Mouse (Mus musculus): ENCODE measurements around the gene Gli2. TPM values are rescaled to one million over a fixed set of nuclear protein-coding genes. Genes with fewer than 3 reads are reported as not detected.

The Gli2 gene
- polyA plus RNA-seq, 1 experiment from 2014 or later, result 4.0 TPM

DNA sequence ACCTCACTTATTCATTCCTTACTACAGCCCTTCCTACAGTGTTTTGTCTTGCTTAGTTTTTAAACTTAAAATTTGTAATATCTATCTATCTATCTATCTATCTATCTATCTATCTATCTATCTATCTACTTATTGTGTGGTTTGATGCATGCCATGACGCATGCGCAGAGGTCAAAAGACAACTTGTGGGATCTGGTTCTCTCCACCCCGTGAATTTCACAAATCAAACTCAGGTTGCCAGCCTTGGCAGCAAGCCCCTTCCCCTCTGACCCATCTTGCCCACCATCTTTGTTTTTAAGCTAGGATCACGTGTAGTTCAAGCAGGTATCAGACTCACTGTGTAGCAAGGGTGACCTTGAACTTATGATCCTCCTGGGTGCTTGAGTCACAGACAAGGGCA, 22.9 kb upstream of the Gli2 start:
- Histone ChIP-seq H3K9ac (replicated peaks; ENCODE audit: low read depth, low read length) (no peak overlapping the region), H3K9me3 (ENCODE audit: control insufficient read depth, low read length) (no peaks in the 10 kb centered on the region), H3K36me3 (ENCODE audit: control insufficient read depth, insufficient read depth) (no peaks in the 10 kb centered on the region), H3K4me3 (replicated peaks; ENCODE audit: low read length) (no peak overlapping the region), H3K4me1 (replicated peaks; ENCODE audit: control insufficient read depth, insufficient read depth, low read length) (no peaks in the 10 kb centered on the region), H3K27me3 (replicated peaks; ENCODE audit: control insufficient read depth, insufficient read depth, low read length) (no peaks in the 10 kb centered on the region), H3K27ac (ENCODE audit: low read length) (no peak overlapping the region), H3K4me2 (ENCODE audit: low read length) (no peak overlapping the region)
- WGBS, result 83% methylated on average over 4 of the region's 4 CpGs
- ATAC-seq, result no peak

DNA sequence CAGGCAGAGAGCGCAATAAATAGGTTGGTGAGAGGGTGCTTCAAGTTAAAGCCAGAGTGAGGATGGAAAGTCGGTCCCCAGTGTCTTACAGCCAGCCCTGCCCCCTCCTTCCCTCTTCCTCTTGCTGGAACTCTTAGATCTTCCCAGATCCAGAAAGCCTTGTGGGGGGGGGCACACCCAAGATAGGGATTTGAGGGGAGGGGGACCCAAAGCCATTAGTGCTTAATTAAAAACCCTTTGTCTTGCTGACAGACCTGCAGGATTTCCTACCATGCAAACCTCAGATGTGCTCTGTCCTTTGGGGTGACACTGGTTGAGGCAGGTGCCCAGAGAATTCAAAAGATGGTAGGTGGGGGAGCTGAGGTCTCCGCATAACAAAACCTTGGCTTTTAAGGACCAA, 22.5 kb upstream of the Gli2 start:
- no peaks in the 10 kb centered on the region for H3K27me3 ChIP-seq (replicated peaks; ENCODE audit: control insufficient read depth, insufficient read depth, low read length)
- H3K9ac ChIP-seq (replicated peaks; ENCODE audit: low read depth, low read length), result no peak overlapping the region
- H3K36me3 ChIP-seq (ENCODE audit: control insufficient read depth, insufficient read depth), result no peaks in the 10 kb centered on the region
- no peaks in the 10 kb centered on the region for H3K9me3 ChIP-seq (ENCODE audit: control insufficient read depth, low read length)
- H3K4me2 ChIP-seq (ENCODE audit: low read length), result no peak overlapping the region
- WGBS, result 40% methylated on average over 3 of the region's 3 CpGs
- ATAC-seq, result no peak
- H3K27ac ChIP-seq (ENCODE audit: low read length), result no peak overlapping the region
- no peak overlapping the region for H3K4me3 ChIP-seq (replicated peaks; ENCODE audit: low read length)
- no peaks in the 10 kb centered on the region for H3K4me1 ChIP-seq (replicated peaks; ENCODE audit: control insufficient read depth, insufficient read depth, low read length)

GRCm38 (mm10) chr1:119075500-119075899, 22.1 kb upstream of the Gli2 start:
- Histone ChIP-seq H3K36me3 (ENCODE audit: control insufficient read depth, insufficient read depth) (no peaks in the 10 kb centered on the region), H3K4me3 (replicated peaks; ENCODE audit: low read length) (no peak overlapping the region), H3K27ac (ENCODE audit: low read length) (no peak overlapping the region), H3K4me1 (replicated peaks; ENCODE audit: control insufficient read depth, insufficient read depth, low read length) (no peaks in the 10 kb centered on the region), H3K9me3 (ENCODE audit: control insufficient read depth, low read length) (no peaks in the 10 kb centered on the region), H3K9ac (replicated peaks; ENCODE audit: low read depth, low read length) (no peak overlapping the region), H3K27me3 (replicated peaks; ENCODE audit: control insufficient read depth, insufficient read depth, low read length) (no peaks in the 10 kb centered on the region), H3K4me2 (ENCODE audit: low read length) (no peak overlapping the region)
- ATAC-seq, result no peak
- WGBS, result 54% methylated on average over 6 of the region's 7 CpGs

- Histone ChIP-seq H3K4me3 (replicated peaks; ENCODE audit: low read length) (no peak overlapping the region), H3K36me3 (ENCODE audit: control insufficient read depth, insufficient read depth) (no peaks in the 10 kb centered on the region), H3K27ac (ENCODE audit: low read length) (no peak overlapping the region), H3K9me3 (ENCODE audit: control insufficient read depth, low read length) (no peaks in the 10 kb centered on the region), H3K27me3 (replicated peaks; ENCODE audit: control insufficient read depth, insufficient read depth, low read length) (no peaks in the 10 kb centered on the region), H3K9ac (replicated peaks; ENCODE audit: low read depth, low read length) (no peak overlapping the region), H3K4me1 (replicated peaks; ENCODE audit: control insufficient read depth, insufficient read depth, low read length) (no peaks in the 10 kb centered on the region), H3K4me2 (ENCODE audit: low read length) (no peak overlapping the region)
- ATAC-seq, result no peak
- 65% methylated on average over 6 of the region's 6 CpGs for WGBS
Measured at GRCm38 (mm10) chr1:119074910-119075309, 21.5 kb upstream of the Gli2 start.

GRCm38 (mm10) chr1:119073876-119074275, 20.5 kb upstream of the Gli2 start:
- Histone ChIP-seq H3K9me3 (ENCODE audit: control insufficient read depth, low read length) (no peaks in the 10 kb centered on the region), H3K36me3 (ENCODE audit: control insufficient read depth, insufficient read depth) (no peaks in the 10 kb centered on the region), H3K4me2 (ENCODE audit: low read length) (no peak overlapping the region), H3K27ac (ENCODE audit: low read length) (no peak overlapping the region), H3K9ac (replicated peaks; ENCODE audit: low read depth, low read length) (no peak overlapping the region), H3K4me3 (replicated peaks; ENCODE audit: low read length) (no peak overlapping the region), H3K4me1 (replicated peaks; ENCODE audit: control insufficient read depth, insufficient read depth, low read length) (no peaks in the 10 kb centered on the region), H3K27me3 (replicated peaks; ENCODE audit: control insufficient read depth, insufficient read depth, low read length) (no peaks in the 10 kb centered on the region)
- WGBS, result 91% methylated on average over 7 of the region's 7 CpGs
- ATAC-seq, result no peak

DNA sequence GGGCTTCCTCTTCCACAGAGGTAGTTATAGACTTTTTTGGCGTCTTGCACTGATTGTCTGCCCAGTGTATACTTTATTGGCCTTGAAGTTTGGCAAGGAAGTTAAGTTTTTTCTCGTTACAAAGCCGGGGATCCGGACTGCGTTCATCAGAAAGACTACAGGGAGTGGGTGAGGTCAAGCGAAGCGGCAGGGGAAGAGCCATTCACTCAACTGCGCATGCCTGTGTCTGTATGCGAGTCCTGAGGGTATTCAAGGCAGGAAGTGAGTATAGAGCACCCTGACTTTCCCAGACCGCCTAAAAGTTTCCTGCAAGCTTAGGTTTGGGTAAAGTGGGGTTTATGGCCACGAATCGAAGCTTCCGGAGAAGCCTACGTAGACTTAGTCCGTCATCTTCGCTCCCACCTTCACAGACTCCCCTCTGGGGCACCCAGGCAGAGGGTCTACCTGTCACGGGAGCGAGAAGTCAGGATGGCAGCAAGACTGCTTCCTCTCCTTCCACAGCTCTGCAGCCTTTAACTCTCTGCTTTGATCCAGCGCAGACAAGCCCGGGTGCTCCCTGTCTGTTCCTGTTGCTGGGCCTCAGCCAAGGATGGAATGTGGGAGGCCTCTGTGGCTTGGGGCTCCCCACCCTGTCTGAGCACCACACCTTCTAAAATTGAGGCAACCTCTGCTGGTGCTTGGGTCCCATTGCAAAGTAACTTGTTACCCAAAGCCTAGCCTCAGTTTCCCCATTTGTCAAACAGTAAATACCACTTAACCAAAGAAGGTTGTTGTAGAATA, 11.7 kb upstream of the Gli2 start:
- Histone ChIP-seq H3K9me3 (ENCODE audit: control insufficient read depth, low read length) (no peaks in the 10 kb centered on the region), H3K27me3 (replicated peaks; ENCODE audit: control insufficient read depth, insufficient read depth, low read length) (no peaks in the 10 kb centered on the region), H3K4me3 (replicated peaks; ENCODE audit: low read length) (no peak overlapping the region), H3K9ac (replicated peaks; ENCODE audit: low read depth, low read length) (no peak overlapping the region), H3K4me2 (ENCODE audit: low read length) (no peak overlapping the region), H3K4me1 (replicated peaks; ENCODE audit: control insufficient read depth, insufficient read depth, low read length) (no peaks in the 10 kb centered on the region), H3K27ac (ENCODE audit: low read length) (no peak overlapping the region), H3K36me3 (ENCODE audit: control insufficient read depth, insufficient read depth) (no peaks in the 10 kb centered on the region)
- 81% methylated on average over 20 of the region's 20 CpGs for WGBS
- no peak for ATAC-seq

DNA sequence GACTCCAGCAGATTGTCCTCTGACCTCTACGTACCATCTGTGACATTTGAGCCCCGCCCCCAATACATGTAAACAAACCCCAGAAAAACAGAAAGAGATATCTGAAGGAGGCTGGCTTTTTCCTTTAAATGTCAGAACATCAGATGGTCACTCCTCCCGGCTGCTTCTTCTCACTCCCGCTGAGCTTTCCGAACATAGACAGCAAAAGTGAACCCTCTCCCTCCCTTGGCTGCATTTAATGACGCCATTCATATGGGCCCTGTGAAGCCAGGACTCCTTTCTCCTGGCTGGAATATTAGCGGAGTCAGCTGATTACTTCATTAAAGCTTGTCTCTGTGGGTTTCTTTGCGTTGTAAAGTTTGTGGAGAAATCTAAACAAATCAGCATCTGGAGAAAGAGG, 3.1 kb upstream of the Gli2 start:
- no peaks in the 10 kb centered on the region for H3K36me3 ChIP-seq (ENCODE audit: control insufficient read depth, insufficient read depth)
- H3K27me3 ChIP-seq (replicated peaks; ENCODE audit: control insufficient read depth, insufficient read depth, low read length), result no peaks in the 10 kb centered on the region
- H3K4me2 ChIP-seq (ENCODE audit: low read length), result no peak overlapping the region
- H3K9ac ChIP-seq (replicated peaks; ENCODE audit: low read depth, low read length), result no peak overlapping the region
- H3K4me1 ChIP-seq (replicated peaks; ENCODE audit: control insufficient read depth, insufficient read depth, low read length), result peaks cover 25% of the 10 kb centered on the region
- no peak overlapping the region for H3K27ac ChIP-seq (ENCODE audit: low read length)
- H3K9me3 ChIP-seq (ENCODE audit: control insufficient read depth, low read length), result no peaks in the 10 kb centered on the region
- ATAC-seq, result no peak
- 68% methylated on average over 8 of the region's 8 CpGs for WGBS
- H3K4me3 ChIP-seq (replicated peaks; ENCODE audit: low read length), result no peak overlapping the region

DNA sequence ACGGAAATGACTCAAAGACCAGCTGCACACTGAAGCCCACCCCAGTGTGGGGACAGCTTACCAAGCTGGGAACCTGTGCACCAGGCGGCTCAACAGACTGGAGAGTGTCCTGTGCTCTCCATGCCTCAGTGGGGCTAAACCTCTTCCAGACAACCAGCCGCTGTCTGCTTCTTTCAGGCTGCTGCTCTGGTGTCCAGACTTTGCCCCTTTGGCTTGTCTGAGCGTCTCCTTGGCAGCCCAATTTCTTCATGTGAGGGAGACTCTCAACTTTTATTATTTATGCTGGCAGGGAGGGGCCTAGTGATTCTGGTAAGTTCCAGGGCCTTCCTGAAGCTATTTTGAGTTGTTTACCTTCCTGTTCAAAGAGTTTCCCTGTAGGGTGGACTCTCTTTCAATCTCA, 2.4 kb upstream of the Gli2 start:
- Histone ChIP-seq H3K27ac (ENCODE audit: low read length) (no peak overlapping the region), H3K27me3 (replicated peaks; ENCODE audit: control insufficient read depth, insufficient read depth, low read length) (no peaks in the 10 kb centered on the region), H3K9ac (replicated peaks; ENCODE audit: low read depth, low read length) (no peak overlapping the region), H3K4me2 (ENCODE audit: low read length) (no peak overlapping the region), H3K36me3 (ENCODE audit: control insufficient read depth, insufficient read depth) (no peaks in the 10 kb centered on the region), H3K4me1 (replicated peaks; ENCODE audit: control insufficient read depth, insufficient read depth, low read length) (peaks cover 30% of the 10 kb centered on the region), H3K9me3 (ENCODE audit: control insufficient read depth, low read length) (no peaks in the 10 kb centered on the region), H3K4me3 (replicated peaks; ENCODE audit: low read length) (no peak overlapping the region)
- no peak for ATAC-seq
- 87% methylated on average over 4 of the region's 4 CpGs for WGBS

- Histone ChIP-seq H3K27me3 (replicated peaks; ENCODE audit: control insufficient read depth, insufficient read depth, low read length) (no peaks in the 10 kb centered on the region), H3K4me3 (replicated peaks; ENCODE audit: low read length) (peak overlapping the region; percentile 53), H3K9me3 (ENCODE audit: control insufficient read depth, low read length) (no peaks in the 10 kb centered on the region), H3K36me3 (ENCODE audit: control insufficient read depth, insufficient read depth) (no peaks in the 10 kb centered on the region), H3K4me2 (ENCODE audit: low read length) (peak overlapping the region; percentile 93), H3K4me1 (replicated peaks; ENCODE audit: control insufficient read depth, insufficient read depth, low read length) (peaks cover 41% of the 10 kb centered on the region), H3K27ac (ENCODE audit: low read length) (no peak overlapping the region), H3K9ac (replicated peaks; ENCODE audit: low read depth, low read length) (no peak overlapping the region)
- 11% methylated on average over 6 of the region's 6 CpGs for WGBS
- ATAC-seq, result no peak
Measured at GRCm38 (mm10) chr1:119054468-119054867, 1.0 kb upstream of the Gli2 start.
